Mouse (Mus musculus) spleen, adult 12 weeks (tissue): Measurements from ENCODE around the gene Slc6a8.

ENCODE experiments used
- DNase-seq: peaks from one replicate; pipeline ENCODE4 v3.0.0; 2022; ENCODE audit warnings: low spot score

Gene Slc6a8

DNA sequence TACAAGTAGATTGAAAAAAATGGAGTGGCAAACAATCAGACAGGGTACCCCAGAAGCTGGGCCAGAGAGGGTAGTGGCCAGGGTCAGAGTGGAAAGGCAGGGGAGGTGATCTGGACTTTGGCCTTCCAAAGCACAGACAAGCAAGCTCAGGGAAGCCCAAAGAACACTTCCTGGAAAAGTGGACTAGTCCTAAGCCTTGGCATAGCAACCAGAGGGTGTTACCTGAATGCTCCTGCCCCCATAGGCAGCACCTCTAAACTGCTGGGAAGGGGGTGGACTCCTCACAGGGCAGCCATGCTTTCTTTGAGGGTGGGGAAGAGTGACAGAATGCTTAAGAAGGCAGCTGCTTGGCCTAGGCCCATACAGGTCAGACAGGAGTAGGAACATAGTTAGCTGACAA, 12.0 kb downstream of the Slc6a8 start:
- DNase-seq, result no peak

GRCm38 (mm10) chrX:73685629-73686028, 12.7 kb downstream of the Slc6a8 start:
- no peak for DNase-seq

DNA sequence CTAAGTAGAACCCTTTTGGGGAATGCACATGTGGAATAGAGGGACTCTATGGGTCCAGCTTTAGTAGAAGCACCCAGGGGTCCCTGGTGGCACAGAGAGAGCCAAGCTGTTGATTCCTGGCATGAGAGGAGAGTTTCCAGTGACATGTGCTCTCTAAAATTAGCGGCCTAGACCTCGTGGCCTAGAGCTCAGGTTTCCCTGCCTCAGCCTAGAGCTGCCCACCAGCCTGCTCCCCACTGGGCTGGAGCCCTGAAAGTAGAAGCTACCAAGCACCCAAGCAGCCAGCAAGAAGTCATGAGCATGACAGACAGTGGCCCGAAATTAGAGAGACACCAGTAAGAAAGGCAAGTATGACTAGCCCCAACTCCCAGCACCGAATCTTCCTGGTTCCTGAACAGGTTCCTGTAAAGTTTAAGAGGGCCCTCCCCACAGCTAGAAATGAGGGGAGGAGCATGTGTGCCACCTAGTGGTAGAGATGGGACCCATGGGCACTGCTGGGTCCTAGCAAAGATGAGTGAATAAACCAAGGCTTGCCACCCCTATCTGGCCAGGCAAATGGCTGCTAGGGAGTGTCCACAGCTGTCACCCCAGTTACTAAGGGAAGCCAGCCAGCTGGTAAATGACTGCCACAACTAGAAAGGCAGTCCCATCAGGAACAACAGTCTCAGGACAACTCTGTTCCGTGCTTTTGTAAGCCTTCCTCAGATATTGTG, 18.1 kb downstream of the Slc6a8 start:
- DNase-seq, result no peak

DNA sequence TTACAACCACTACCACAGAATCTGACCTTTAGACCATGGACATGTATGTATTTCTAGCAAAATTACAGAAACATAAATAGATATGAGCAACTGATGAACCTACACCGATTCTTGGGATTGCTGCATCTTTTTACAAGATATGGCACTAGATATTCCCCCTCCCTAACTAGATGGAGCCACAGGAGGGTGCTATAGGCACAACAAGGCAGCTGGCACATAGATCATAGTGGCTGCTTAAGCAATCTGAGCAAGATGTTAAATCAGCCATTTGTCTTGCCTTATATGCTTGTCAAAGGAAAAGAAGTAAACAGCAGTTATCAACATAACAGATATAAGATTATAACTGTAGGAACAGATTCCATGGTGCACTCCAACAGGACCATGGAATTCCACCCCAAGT, 27.5 kb downstream of the Slc6a8 start:
- DNase-seq, result no peak

DNA sequence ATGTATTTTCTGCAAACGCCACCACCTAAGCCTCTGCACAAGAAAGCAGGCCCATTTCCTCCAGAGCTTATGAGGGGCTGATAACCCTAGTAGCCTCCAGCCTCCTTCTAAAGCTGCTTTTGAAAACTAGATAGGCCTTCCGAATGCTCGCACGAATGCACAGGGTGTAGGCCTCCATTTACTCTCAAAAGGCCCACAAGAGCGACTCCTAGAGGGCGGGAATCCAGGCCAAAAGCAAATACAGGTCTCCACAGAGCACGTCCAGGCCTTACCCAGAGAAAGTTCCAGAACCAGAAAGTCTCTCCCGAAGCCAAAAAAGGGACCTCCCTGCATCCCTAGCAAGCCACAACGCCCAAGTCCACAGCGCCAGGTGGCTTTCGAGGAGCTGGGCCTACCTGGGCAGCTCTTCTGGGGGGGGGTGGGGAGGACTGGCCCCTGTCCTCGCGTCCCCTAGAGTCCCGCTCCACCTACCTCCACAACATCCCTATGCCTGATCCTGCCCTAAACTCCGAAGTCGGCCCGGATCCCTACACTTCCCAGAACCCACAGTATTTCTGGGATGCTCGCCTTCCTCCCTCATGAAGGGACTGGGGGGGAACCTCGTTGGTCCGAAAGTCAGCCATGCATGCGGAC, 42.6 kb downstream of the Slc6a8 start:
- peak; percentile 22 for DNase-seq

GRCm38 (mm10) chrX:73716109-73716661, 43.2 kb downstream of the Slc6a8 start, which contains the start of the genes Bcap31 and Abcd1:
Gene Bcap31, minus strand, starts transcription at chrX:73716175.
Gene Abcd1, plus strand, starts transcription at chrX:73716597.
- peak; percentile 93 for DNase-seq

DNA sequence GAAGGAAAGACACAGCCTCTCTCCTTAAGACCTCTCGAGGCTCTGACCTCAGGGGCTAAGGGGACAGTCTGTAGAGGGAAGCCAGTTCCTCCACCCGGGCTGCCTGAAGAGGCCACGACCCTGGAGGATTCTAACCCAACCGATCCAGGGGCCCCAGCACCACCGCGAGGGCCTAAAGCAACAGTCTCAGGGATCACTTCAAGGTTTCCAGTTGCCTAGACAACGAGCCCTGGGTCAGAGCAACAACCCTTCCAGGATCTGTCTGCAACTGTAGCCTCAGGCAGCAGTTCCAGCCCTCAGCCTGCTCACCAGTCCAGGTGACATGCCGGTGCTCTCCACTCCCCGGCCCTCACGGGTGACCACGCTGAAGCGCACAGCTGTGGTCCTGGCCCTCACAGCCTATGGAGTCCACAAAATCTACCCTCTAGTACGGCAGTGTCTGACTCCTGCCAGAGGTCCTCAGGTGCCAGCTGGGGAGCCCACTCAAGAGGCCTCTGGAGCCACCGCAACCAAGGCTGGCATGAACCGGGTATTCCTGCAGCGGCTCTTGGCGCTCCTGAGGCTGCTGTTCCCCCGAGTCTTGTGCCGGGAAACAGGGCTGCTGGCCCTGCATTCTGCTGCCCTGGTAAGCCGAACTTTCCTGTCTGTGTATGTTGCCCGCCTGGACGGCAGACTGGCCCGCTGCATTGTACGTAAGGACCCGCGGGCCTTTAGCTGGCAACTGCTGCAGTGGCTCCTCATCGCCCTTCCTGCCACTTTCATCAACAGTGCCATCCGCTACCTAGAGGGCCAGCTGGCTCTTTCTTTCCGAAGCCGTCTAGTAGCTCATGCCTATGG, 44.0 kb downstream of the Slc6a8 start:
- no peak for DNase-seq

- DNase-seq, result peak; percentile 3
Observed at GRCm38 (mm10) chrX:73717667-73718066, 44.7 kb downstream of the Slc6a8 start.

- DNase-seq, result no peak
Observed at GRCm38 (mm10) chrX:73718271-73718670, 45.3 kb downstream of the Slc6a8 start.

DNA sequence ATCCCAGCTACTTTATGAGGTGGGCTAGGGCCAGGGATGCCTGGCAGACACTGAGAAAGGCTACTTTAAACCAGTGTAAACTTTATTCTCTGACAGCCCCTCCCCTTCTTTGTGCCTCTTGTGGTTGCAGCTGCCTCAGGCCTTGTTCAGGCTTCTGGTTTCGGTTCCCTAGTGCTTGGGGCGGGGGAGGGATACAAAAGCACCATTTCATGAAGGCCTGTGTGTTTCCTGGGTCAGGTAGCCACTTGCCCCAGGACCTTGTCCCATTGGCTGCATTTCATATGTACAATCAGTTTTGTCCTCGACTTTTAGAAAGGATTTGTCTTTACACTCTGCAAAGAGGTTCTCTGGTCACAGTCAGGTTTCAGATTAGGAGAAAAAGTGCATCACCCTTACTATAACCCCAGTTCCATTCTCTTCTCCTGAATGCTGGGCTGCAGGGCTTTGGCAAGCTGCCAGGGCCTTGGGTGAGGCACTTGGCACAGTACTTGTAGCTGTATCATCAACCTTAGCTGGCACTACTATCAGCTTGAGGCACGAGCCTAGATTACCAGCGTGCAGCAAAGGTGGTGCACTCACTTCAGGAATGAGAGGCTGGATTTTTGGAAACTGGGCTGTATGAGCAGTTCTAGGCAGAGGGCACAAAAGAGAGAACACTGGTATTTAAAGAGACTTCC, 45.9 kb downstream of the Slc6a8 start:
- DNase-seq, result peak; percentile 32

- no peak for DNase-seq
Observed at GRCm38 (mm10) chrX:73730908-73731307, 58.0 kb downstream of the Slc6a8 start.
